Mouse (Mus musculus) hindbrain, embryonic 13.5 days (tissue): ENCODE results near the gene Brcc3. TPM values are rescaled to one million over a fixed set of nuclear protein-coding genes. Genes with fewer than 3 reads are reported as not detected.
A peak's percentile ranks its signal among the peaks of the same experiment; 100 is the strongest.
"Not testable (repeated sequence)": the region's sequence is repeated elsewhere in the genome, so short reads cannot be mapped to it uniquely, and the experiment has no call there.

Experiments
- ATAC-seq: fragments of 200-750 bp; cut with Nextera tagmentation; 2 replicates; pipeline ENCODE4 v1.8.0; 2017; ENCODE audit warnings: moderate TSS enrichment; ENCODE audit not compliant: low FRiP score
- H3K27ac ChIP-seq: fragments of 300-500 bp; sonication (generic); 2 replicates; pipeline ENCODE4 v1.5.1; 2015; ENCODE audit warnings: inconsistent platforms, mild to moderate bottlenecking, moderate library complexity
- H3K27me3 ChIP-seq: fragments of 300-500 bp; sonication (generic); 2 replicates; pipeline ENCODE4 v1.6.1; 2015; ENCODE audit warnings: mild to moderate bottlenecking, inconsistent platforms
- H3K36me3 ChIP-seq: fragments of 300-500 bp; sonication (generic); 2 replicates; pipeline ENCODE4 v1.6.1; 2015; ENCODE audit warnings: mild to moderate bottlenecking, inconsistent platforms
- H3K4me1 ChIP-seq: fragments of 300-500 bp; sonication (generic); replicated peaks from 2 replicates; pipeline ENCODE4 v1.6.1; 2015; ENCODE audit warnings: inconsistent platforms
- H3K4me2 ChIP-seq: fragments of 300-500 bp; sonication (generic); 2 replicates; pipeline ENCODE4 v1.6.1; 2015; ENCODE audit warnings: inconsistent platforms, mild to moderate bottlenecking, moderate library complexity
- H3K4me3 ChIP-seq: fragments of 300-500 bp; sonication (generic); 2 replicates; pipeline ENCODE4 v1.5.1; 2015; ENCODE audit warnings: mild to moderate bottlenecking, inconsistent platforms
- H3K9ac ChIP-seq: fragments of 300-500 bp; sonication (generic); 2 replicates; pipeline ENCODE4 v1.6.1; 2015; ENCODE audit warnings: mild to moderate bottlenecking, inconsistent platforms
- H3K9me3 ChIP-seq: fragments of 300-500 bp; sonication (generic); 2 replicates; pipeline ENCODE4 v1.6.1; 2016; ENCODE audit warnings: inconsistent platforms
- WGBS: fragments of 180-500 bp; shearing (Covaris S2); methylation state at CpG from one replicate; pipeline ENCODE4 v1.1.7; 2015; 5-methylcytosine and 5-hydroxymethylcytosine counted together
- polyA plus RNA-seq: library from polyadenylated mRNA; unstranded; fragments of >200 nt; fragmentation: Nextera tagmentation; extraction: Ambion mirVana; gene quantifications from 2 replicates; pipeline ENCODE4 v1.2.1, GENCODE M21; 2015

Gene Brcc3
- polyA plus RNA-seq, 1 experiment from 2014 or later, result 57.8 TPM

- not testable (repeated sequence) for H3K36me3 ChIP-seq, H3K27me3 ChIP-seq, H3K4me1 ChIP-seq, H3K9me3 ChIP-seq
- H3K9ac ChIP-seq, result peak overlapping the region; percentile 46; the same call in 1 of the 2 replicates
- H3K4me2 ChIP-seq, result peak overlapping the region; percentile 44
- peak overlapping the region; percentile 76 for H3K27ac ChIP-seq
- ATAC-seq, result peak; percentile 97
- 15% methylated on average over 37 of the region's 37 CpGs for WGBS
- peak overlapping the region; percentile 40 for H3K4me3 ChIP-seq
Measured at GRCm38 (mm10) chrX:75475182-75475644, 58.8 kb downstream of the Brcc3 start.

- H3K27ac ChIP-seq, result no peak overlapping the region
- no peak overlapping the region for H3K4me2 ChIP-seq
- no peaks in the 10 kb centered on the region for H3K36me3 ChIP-seq
- WGBS, result 67% methylated on average over 1 of the region's 1 CpGs
- ATAC-seq, result no peak
- H3K4me3 ChIP-seq, result no peak overlapping the region
- H3K4me1 ChIP-seq, result no peaks in the 10 kb centered on the region
- H3K27me3 ChIP-seq, result no peaks in the 10 kb centered on the region
- no peak overlapping the region for H3K9ac ChIP-seq
- H3K9me3 ChIP-seq, result no peaks in the 10 kb centered on the region
Measured at GRCm38 (mm10) chrX:75489886-75490285, 73.5 kb downstream of the Brcc3 start.

Other genes starting within 250 kb of the Brcc3 start
- 38.5 and 40.3 TPM in 2 replicates for gene Fundc2, start 34.2 kb upstream of the Brcc3 start, polyA plus RNA-seq
- 1.5 and 2.7 TPM in 2 replicates for gene F8, start 34.0 kb upstream of the Brcc3 start, polyA plus RNA-seq
- 24.1 and 24.8 TPM in 2 replicates for gene Cmc4, start within 50 bp of the Brcc3 start, polyA plus RNA-seq
- gene Mtcp1, start within 50 bp of the Brcc3 start, polyA plus RNA-seq, result 7.8 and 8.2 TPM in 2 replicates
- 341 and 352 TPM in 2 replicates for gene Vbp1, start 97.7 kb downstream of the Brcc3 start, polyA plus RNA-seq
- 23.9 and 25.0 TPM in 2 replicates for gene Rab39b, start 161.6 kb downstream of the Brcc3 start, polyA plus RNA-seq